Mouse (Mus musculus) limb, embryonic 14.5 days (tissue): ENCODE measurements around the gene Nfkbil1. TPM values are rescaled to one million over a fixed set of nuclear protein-coding genes. Genes with fewer than 3 reads are reported as not detected.
A peak's percentile ranks its signal among the peaks of the same experiment; 100 is the strongest.

Source experiments
- ATAC-seq: fragments of 200-750 bp; cut with Nextera tagmentation; 2 replicates; pipeline ENCODE4 v1.8.0; 2017; ENCODE audit warnings: low read depth, moderate number of reproducible peaks, moderate TSS enrichment; ENCODE audit not compliant: low FRiP score
- DNase-seq: peaks from one replicate; pipeline ENCODE4 v3.0.0-alpha.2; 2015; ENCODE audit warnings: low spot score
- H3K27ac ChIP-seq: fragments of 300-500 bp; sonication (generic); replicated peaks from 2 replicates; pipeline ENCODE4 v1.5.1; 2014; ENCODE audit warnings: low read depth, mild to moderate bottlenecking, low read length, moderate library complexity, mixed read lengths
- H3K27me3 ChIP-seq: fragments of 300-500 bp; sonication (generic); 2 replicates; pipeline ENCODE4 v1.6.1; 2014; ENCODE audit warnings: low read length, mixed read lengths; ENCODE audit not compliant: control insufficient read depth, insufficient read depth
- H3K36me3 ChIP-seq: fragments of 300-500 bp; sonication (generic); 2 replicates; pipeline ENCODE4 v1.6.1; 2014; ENCODE audit warnings: mild to moderate bottlenecking, low read length, moderate library complexity, mixed read lengths; ENCODE audit not compliant: control insufficient read depth, insufficient read depth
- H3K4me1 ChIP-seq: fragments of 300-500 bp; sonication (generic); 2 replicates; pipeline ENCODE4 v1.6.1; 2014; ENCODE audit warnings: antibody characterized with exemption, low read length, mixed read lengths; ENCODE audit not compliant: control insufficient read depth, insufficient read depth
- H3K4me2 ChIP-seq: fragments of 300-500 bp; sonication (generic); replicated peaks from 2 replicates; pipeline ENCODE4 v1.6.1; 2014; ENCODE audit warnings: low read depth, mild to moderate bottlenecking, low read length, moderate library complexity; ENCODE audit not compliant: severe bottlenecking
- H3K4me3 ChIP-seq: fragments of 300-500 bp; sonication (generic); replicated peaks from 2 replicates; pipeline ENCODE4 v1.5.1; 2014; ENCODE audit warnings: low read length
- H3K9ac ChIP-seq: fragments of 300-500 bp; sonication (generic); 2 replicates; pipeline ENCODE4 v1.6.1; 2014; ENCODE audit warnings: mild to moderate bottlenecking, low read depth, low read length, moderate library complexity; ENCODE audit not compliant: severe bottlenecking
- H3K9me3 ChIP-seq: fragments of 300-500 bp; sonication (generic); 2 replicates; pipeline ENCODE4 v1.6.1; 2016; ENCODE audit warnings: low read length; ENCODE audit not compliant: control insufficient read depth
- POLR2A ChIP-seq: fragments of 200-500 bp; IDR thresholded peaks from 2 replicates; pipeline ENCODE4 v1.8.0; 2012; ENCODE audit warnings: inconsistent platforms, mild to moderate bottlenecking, moderate library complexity, borderline replicate concordance; ENCODE audit not compliant: insufficient read depth, insufficient read length; ENCODE audit errors: extremely low read depth
- WGBS: fragments of 180-500 bp; shearing (Covaris S2); extraction: QIAGEN DNeasy Blood & Tissue Kit; methylation state at CpG from one replicate; pipeline ENCODE4 v1.1.7; 2014; 5-methylcytosine and 5-hydroxymethylcytosine counted together
- polyA plus RNA-seq, 2 experiments: library from polyadenylated mRNA; depleted of rRNA in 1 of 2; stranded (reverse) in 1 of 2; unstranded in 1 of 2; fragments of >200 nt; fragmentation: Nextera tagmentation in 1 of 2; extraction: Ambion mirVana in 1 of 2; gene quantifications; 2 replicates each; pipeline versions ENCODE4 v1.2.1 to v1.2.3; 2012 to 2014

Nfkbil1 gene
- polyA plus RNA-seq, 2 experiments = 4.9 to 17.0 TPM

- DNase-seq (peak; percentile 36), ATAC-seq (no peak)
- Histone ChIP-seq H3K27me3 (no peaks in the 10 kb centered on the region), H3K36me3 (peaks cover 52% of the 10 kb centered on the region), H3K9ac (peak overlapping the region; percentile 100), H3K9me3 (no peaks in the 10 kb centered on the region), H3K4me3 (peak overlapping the region; percentile 100), H3K4me2 (peak overlapping the region; percentile 75), H3K4me1 (peaks cover 19% of the 10 kb centered on the region), H3K27ac (peak overlapping the region; percentile 98)
- no peak for TF ChIP-seq POLR2A
- WGBS = 4% methylated on average over 16 of the region's 16 CpGs
Observed at GRCm38 (mm10) chr17:35243086-35243485, 7.5 kb upstream of the Nfkbil1 start.

- WGBS = under 1% methylated on average over 48 of the region's 55 CpGs
- peak; percentile 58 for DNase-seq
- Histone ChIP-seq H3K4me1 (peaks cover 19% of the 10 kb centered on the region), H3K4me3 (peak overlapping the region; percentile 100), H3K4me2 (peak overlapping the region; percentile 75), H3K9me3 (no peaks in the 10 kb centered on the region), H3K9ac (peak overlapping the region; percentile 100), H3K36me3 (peaks cover 44% of the 10 kb centered on the region), H3K27ac (peak overlapping the region; percentile 98), H3K27me3 (no peaks in the 10 kb centered on the region)
- ATAC-seq = peak; percentile 32
- peak; percentile 49; the same call in 1 of the 2 replicates for TF ChIP-seq POLR2A
Observed at GRCm38 (mm10) chr17:35242015-35242941, 6.7 kb upstream of the Nfkbil1 start.

- Histone ChIP-seq H3K9me3 (no peaks in the 10 kb centered on the region), H3K36me3 (peaks cover 35% of the 10 kb centered on the region), H3K9ac (peak within 1 kb of the TSS; percentile 100), H3K4me3 (peak within 1 kb of the TSS; percentile 100), H3K27ac (peak within 1 kb of the TSS; percentile 98), H3K4me1 (peaks cover 21% of the 10 kb centered on the region), H3K4me2 (peak within 1 kb of the TSS; percentile 75), H3K27me3 (no peaks in the 10 kb centered on the region)
- TF ChIP-seq POLR2A = 0 out of 2 replicates have a peak, but pooled peaks have one; percentile 52
- DNase-seq (peak; percentile 98), ATAC-seq (peak; percentile 93)
- 4% methylated on average over 63 of the region's 69 CpGs for WGBS
Observed at GRCm38 (mm10) chr17:35241305-35242014, 5.9 kb upstream of the Nfkbil1 start, which contains the start of gene Ddx39b. Gene Ddx39b, plus strand, starts transcription at chr17:35241746.

DNA sequence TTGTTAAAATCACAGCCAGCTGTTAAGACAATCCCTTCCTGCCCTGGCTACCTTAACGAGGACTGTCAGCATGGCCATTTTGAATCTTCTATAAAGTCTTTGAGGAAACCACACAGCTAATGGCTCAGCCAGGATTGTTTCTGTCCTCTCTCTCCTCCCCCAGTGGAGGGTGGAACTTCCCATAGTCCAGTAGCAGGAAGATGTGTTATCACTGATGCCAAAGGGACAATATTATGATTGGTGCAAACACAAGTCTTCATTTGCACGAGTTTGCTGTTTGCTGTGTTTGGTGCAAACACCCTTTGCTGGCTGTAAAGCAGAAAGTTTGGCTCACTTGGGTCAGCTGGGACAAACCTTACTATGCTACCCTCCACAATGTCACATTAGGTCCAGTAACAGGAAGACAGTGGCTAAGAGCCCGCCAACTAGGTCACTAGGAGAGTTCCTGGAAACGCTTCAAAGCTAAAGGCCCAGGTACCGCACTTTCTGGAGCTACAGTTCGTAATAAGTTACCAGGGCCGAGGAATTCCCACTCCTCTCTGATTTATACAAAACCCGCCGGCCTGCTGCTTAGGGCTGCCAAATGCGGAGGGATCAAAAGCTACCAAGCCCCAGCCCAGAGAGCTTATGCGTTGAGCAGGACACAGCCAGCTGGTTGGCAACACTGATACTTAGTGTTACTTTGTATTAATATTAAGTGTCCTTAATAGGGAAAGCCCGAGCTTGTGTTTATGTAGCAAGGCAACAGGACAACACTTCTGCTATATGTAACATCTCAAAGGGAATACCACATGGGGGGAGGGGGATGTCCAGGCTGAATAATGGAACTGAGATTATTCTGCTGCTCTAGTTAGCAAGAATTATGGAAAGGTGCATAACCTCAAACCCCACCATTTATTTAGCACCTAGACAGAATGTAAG, 5.1 kb upstream of the Nfkbil1 start:
- WGBS = 23% methylated on average over 12 of the region's 12 CpGs
- DNase-seq (peak; percentile 35), ATAC-seq (peak; percentile 2; the same call in 1 of the 2 replicates)
- H3K9me3 ChIP-seq = no peaks in the 10 kb centered on the region
- H3K36me3 ChIP-seq = peaks cover 27% of the 10 kb centered on the region
- peak overlapping the region; percentile 75 for H3K4me2 ChIP-seq
- peak overlapping the region; percentile 100 for H3K4me3 ChIP-seq
- H3K9ac ChIP-seq = peak overlapping the region; percentile 100
- peaks cover 21% of the 10 kb centered on the region for H3K4me1 ChIP-seq
- H3K27me3 ChIP-seq = no peaks in the 10 kb centered on the region
- TF ChIP-seq POLR2A = no peak
- peak overlapping the region; percentile 98 for H3K27ac ChIP-seq
